Mouse (Mus musculus) midbrain, embryonic 14.5 days (tissue): Measurements from ENCODE around the gene Cfdp1. TPM values are rescaled to one million over a fixed set of nuclear protein-coding genes. Genes with fewer than 3 reads are reported as not detected.

Source experiments
- ATAC-seq: fragments of 200-750 bp; cut with Nextera tagmentation; 2 replicates; pipeline ENCODE4 v1.8.0; 2017; ENCODE audit warnings: moderate number of reproducible peaks, moderate library complexity; ENCODE audit not compliant: low FRiP score, low TSS enrichment
- DNase-seq: peaks from one replicate; pipeline ENCODE4 v3.0.0-alpha.2; 2015
- H3K27ac ChIP-seq: fragments of 300-500 bp; sonication (generic); replicated peaks from 2 replicates; pipeline ENCODE4 v1.5.1; 2014; ENCODE audit warnings: mild to moderate bottlenecking, low read depth, low read length, moderate library complexity
- H3K27me3 ChIP-seq: fragments of 300-500 bp; sonication (generic); 2 replicates; pipeline ENCODE4 v1.6.1; 2014; ENCODE audit warnings: low read length, control low read depth, mixed read lengths; ENCODE audit not compliant: control insufficient read depth, insufficient read depth
- H3K36me3 ChIP-seq: fragments of 300-500 bp; sonication (generic); 2 replicates; pipeline ENCODE4 v1.6.1; 2014; ENCODE audit warnings: low read length, control low read depth; ENCODE audit not compliant: control insufficient read depth, insufficient read depth
- H3K4me1 ChIP-seq: fragments of 300-500 bp; sonication (generic); 2 replicates; pipeline ENCODE4 v1.6.1; 2014; ENCODE audit warnings: mild to moderate bottlenecking, antibody characterized with exemption, low read length, control low read depth; ENCODE audit not compliant: control insufficient read depth, insufficient read depth
- H3K4me2 ChIP-seq: fragments of 300-500 bp; sonication (generic); 2 replicates; pipeline ENCODE4 v1.6.1; 2014; ENCODE audit warnings: mild to moderate bottlenecking, low read length, moderate library complexity
- H3K4me3 ChIP-seq: fragments of 300-500 bp; sonication (generic); replicated peaks from 2 replicates; pipeline ENCODE4 v1.5.1; 2014; ENCODE audit warnings: low read depth, low read length
- H3K9ac ChIP-seq: fragments of 300-500 bp; sonication (generic); replicated peaks from 2 replicates; pipeline ENCODE4 v1.6.1; 2014; ENCODE audit warnings: mild to moderate bottlenecking, low read length, moderate library complexity
- H3K9me3 ChIP-seq: fragments of 300-500 bp; sonication (generic); 2 replicates; pipeline ENCODE4 v1.6.1; 2016; ENCODE audit warnings: low read length, control low read depth, mixed read lengths; ENCODE audit not compliant: control insufficient read depth
- WGBS: fragments of 180-500 bp; shearing (Covaris S2); extraction: QIAGEN DNeasy Blood & Tissue Kit; methylation state at CpG from one replicate; pipeline ENCODE4 v1.1.7; 2014; 5-methylcytosine and 5-hydroxymethylcytosine counted together
- polyA plus RNA-seq: library from polyadenylated mRNA; unstranded; fragments of >200 nt; fragmentation: Nextera tagmentation; extraction: Ambion mirVana; gene quantifications from 2 replicates; pipeline ENCODE4 v1.2.1, GENCODE M21; 2014

Cfdp1 gene
- 167 and 184 TPM in 2 replicates for polyA plus RNA-seq

GRCm38 (mm10) chr8:111853861-111854501 lies at the start of gene Cfdp1:
Gene Cfdp1, minus strand, starts transcription at chr8:111854291.
- DNase-seq (peak; percentile 98), ATAC-seq (peak; percentile 100)
- Histone ChIP-seq H3K36me3 (no peaks in the 10 kb centered on the region), H3K9ac (peak within 1 kb of the TSS; percentile 77), H3K4me2 (peak within 1 kb of the TSS; percentile 77), H3K27ac (peak within 1 kb of the TSS; percentile 45; the same call in 1 of the 2 replicates), H3K4me1 (peaks cover 7% of the 10 kb centered on the region; the same call in 1 of the 2 replicates), H3K27me3 (no peaks in the 10 kb centered on the region), H3K4me3 (peak within 1 kb of the TSS; percentile 96), H3K9me3 (no peaks in the 10 kb centered on the region)
- WGBS: under 1% methylated on average over 53 of the region's 53 CpGs

DNA sequence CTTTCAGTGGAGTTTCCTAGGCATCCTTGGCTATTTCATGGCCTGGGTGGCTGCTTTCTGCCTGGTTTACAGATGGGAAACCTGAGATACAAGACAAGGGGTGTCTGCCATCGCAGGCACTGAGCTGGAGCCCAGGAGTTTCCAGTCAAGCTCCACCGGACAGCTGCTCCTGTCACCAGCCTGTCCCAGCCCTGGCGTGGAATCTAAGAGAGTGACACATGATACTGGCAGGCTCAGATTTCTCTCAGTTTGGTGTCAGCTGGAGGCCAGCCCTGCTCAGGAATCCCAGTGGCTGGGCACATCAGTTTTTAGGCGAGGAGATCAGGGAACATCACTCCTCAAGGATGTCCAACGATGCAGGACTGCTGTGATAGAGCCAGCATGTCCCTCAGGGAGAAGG lies 48.0 kb upstream of the Cfdp1 start:
- Histone ChIP-seq H3K4me3 (no peak overlapping the region), H3K4me1 (no peaks in the 10 kb centered on the region), H3K9ac (no peak overlapping the region), H3K9me3 (no peaks in the 10 kb centered on the region), H3K27ac (no peak overlapping the region), H3K36me3 (no peaks in the 10 kb centered on the region), H3K27me3 (no peaks in the 10 kb centered on the region), H3K4me2 (no peak overlapping the region)
- DNase-seq (no peak), ATAC-seq (no peak)
- WGBS: 41% methylated on average over 5 of the region's 5 CpGs

DNA sequence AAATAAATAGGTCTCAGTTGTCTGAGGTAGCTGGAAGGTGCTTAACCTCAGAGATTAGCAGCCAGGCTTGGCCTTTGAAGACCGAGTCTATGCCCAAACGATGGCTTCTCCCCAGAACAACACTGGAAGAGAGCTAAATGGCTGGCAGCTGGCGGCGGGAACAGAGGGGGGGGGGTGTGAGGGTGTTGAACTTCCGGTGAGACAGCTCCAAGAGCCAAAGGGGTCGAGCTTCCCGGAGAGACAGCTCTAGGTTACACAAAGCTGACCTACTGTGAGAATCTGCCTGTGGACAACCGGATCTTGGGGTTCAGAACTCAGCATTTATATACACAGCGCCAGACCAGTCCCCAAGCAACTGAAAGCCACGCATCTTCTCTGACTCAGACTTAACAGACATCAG lies 44.5 kb upstream of the Cfdp1 start:
- 43% methylated on average over 10 of the region's 10 CpGs for WGBS
- ATAC-seq (no peak), DNase-seq (no peak)
- H3K9ac ChIP-seq: no peak overlapping the region
- no peak overlapping the region for H3K4me2 ChIP-seq
- H3K4me1 ChIP-seq: no peaks in the 10 kb centered on the region
- H3K4me3 ChIP-seq: no peak overlapping the region
- H3K36me3 ChIP-seq: no peaks in the 10 kb centered on the region
- no peaks in the 10 kb centered on the region for H3K27me3 ChIP-seq
- H3K27ac ChIP-seq: no peak overlapping the region
- H3K9me3 ChIP-seq: no peaks in the 10 kb centered on the region

DNA sequence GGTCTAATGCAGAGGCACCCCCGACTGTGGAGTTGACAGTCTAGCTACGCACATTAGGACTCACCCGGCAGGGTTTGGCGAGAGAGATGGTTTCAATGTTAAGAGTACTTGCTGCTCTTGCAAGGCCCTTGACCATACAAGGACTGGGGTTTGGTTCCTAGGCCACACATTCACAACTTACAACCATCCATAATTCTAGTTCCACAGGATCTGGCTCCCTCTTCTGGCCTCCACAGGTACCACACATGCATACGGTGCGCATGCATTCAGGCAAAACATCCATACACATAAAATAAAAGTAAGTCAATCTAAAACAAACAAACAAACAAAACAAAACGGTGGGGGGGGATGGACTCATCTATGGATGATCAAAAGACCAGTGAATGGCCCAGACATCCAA lies 40.9 kb upstream of the Cfdp1 start:
- no peak for DNase-seq
- no peak for ATAC-seq
- Histone ChIP-seq H3K4me2 (no peak overlapping the region), H3K27me3 (peaks cover 14% of the 10 kb centered on the region), H3K4me1 (no peaks in the 10 kb centered on the region), H3K9ac (no peak overlapping the region), H3K4me3 (no peak overlapping the region), H3K36me3 (no peaks in the 10 kb centered on the region), H3K27ac (no peak overlapping the region), H3K9me3 (no peaks in the 10 kb centered on the region)
- WGBS: 90% methylated on average over 7 of the region's 7 CpGs

- H3K9ac ChIP-seq: no peak overlapping the region
- H3K27ac ChIP-seq: no peak overlapping the region
- no peaks in the 10 kb centered on the region for H3K36me3 ChIP-seq
- DNase-seq (no peak), ATAC-seq (no peak)
- peaks cover 26% of the 10 kb centered on the region for H3K27me3 ChIP-seq
- no peaks in the 10 kb centered on the region for H3K4me1 ChIP-seq
- H3K4me3 ChIP-seq: no peak overlapping the region
- no peak overlapping the region for H3K4me2 ChIP-seq
- 69% methylated on average over 5 of the region's 5 CpGs for WGBS
- H3K9me3 ChIP-seq: no peaks in the 10 kb centered on the region
Observed at GRCm38 (mm10) chr8:111892615-111893014, 38.5 kb upstream of the Cfdp1 start.

DNA sequence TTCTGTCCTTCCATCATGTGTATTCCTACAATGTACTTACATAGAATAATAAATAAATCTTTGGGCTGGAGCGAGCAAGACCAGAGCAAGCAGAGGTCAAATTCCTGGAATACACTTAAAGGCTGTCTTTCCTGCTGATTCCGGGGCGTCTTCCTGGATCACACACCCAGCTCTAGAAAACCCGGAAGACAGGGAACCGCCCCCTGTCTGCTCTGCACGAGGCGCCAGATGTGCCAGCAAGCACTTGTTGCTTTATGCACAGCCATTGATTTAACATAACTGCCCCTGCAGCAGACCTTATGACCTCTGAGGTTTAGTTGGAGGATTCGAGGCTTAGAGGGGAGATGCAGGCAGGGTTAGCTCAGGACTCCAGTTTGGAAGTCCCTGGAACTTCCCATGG lies 37.9 kb upstream of the Cfdp1 start:
- Histone ChIP-seq H3K9me3 (no peaks in the 10 kb centered on the region), H3K9ac (no peak overlapping the region), H3K4me1 (no peaks in the 10 kb centered on the region), H3K4me2 (no peak overlapping the region), H3K27ac (no peak overlapping the region), H3K4me3 (no peak overlapping the region), H3K27me3 (peaks cover 26% of the 10 kb centered on the region), H3K36me3 (no peaks in the 10 kb centered on the region)
- DNase-seq (no peak), ATAC-seq (no peak)
- 51% methylated on average over 8 of the region's 8 CpGs for WGBS

DNA sequence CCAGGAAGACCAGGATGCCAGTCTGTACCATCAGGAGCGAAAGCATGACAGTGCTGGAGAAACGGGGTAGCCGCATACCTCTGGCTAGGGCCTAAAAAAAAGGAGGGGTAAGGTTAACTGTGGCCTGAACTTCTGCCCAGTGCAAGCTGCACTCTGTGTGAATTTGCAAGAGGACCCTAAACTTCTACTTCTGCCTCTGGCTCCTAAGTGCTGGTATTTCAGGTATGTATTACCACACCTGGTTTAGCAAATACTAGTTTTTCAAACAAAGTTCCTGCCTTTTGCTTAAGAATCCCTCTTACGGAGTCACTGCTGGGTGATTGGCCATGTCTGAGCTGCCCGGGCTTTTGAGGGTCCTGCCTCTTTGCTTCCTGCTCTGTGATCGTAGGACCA lies 36.8 kb upstream of the Cfdp1 start:
- H3K27me3 ChIP-seq: peaks cover 26% of the 10 kb centered on the region
- H3K9ac ChIP-seq: no peak overlapping the region
- H3K4me2 ChIP-seq: no peak overlapping the region
- DNase-seq: no peak
- no peaks in the 10 kb centered on the region for H3K4me1 ChIP-seq
- H3K9me3 ChIP-seq: no peaks in the 10 kb centered on the region
- no peaks in the 10 kb centered on the region for H3K36me3 ChIP-seq
- no peak for ATAC-seq
- no peak overlapping the region for H3K27ac ChIP-seq
- H3K4me3 ChIP-seq: no peak overlapping the region
- 55% methylated on average over 6 of the region's 6 CpGs for WGBS

DNA sequence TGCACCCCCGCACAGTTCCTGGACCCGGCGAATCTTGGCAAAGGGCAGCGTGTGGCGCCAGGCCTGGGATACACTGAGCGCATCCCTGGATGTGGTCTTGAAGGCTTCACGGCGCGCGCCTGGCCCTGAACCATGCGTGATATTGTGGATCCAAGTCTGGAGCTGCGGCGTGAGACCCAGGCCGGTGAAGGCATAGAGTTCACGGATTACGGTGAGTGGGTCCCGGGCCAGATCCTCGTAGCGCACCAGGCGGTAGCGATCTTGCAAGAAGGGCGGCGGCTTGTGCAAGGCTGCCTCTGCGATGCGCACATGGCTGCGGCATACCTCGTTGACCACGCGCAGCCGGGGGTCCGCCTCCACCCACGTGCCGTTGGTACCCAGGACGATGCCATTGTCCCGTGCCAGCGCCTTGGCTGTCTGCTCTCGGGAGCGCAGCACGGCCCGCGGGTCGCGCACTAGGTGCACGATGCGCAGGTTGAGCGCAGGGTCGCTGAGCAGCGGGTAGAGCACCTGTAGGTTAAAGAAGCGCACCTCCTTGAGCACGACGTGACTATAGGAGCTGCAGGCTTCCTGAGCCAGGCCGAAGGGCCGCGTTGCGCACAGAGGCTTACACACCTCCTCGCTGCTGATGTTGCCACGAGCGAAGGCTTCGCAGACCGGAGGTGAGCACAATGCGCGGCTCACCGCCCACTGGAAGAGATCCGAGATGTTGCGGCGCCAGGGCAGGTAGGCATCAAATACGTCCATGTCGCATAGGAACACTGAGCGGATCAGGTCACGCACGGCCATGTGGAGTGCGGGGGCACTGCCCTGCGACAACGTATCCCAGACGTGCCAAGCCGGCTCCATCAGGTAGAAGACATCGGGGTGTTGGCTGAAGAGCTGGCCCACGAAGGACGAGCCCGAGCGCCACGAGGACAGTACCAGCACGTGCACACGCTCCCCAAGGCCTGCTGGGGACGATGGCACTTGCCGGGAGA lies 36.1 kb upstream of the Cfdp1 start:
- Histone ChIP-seq H3K9ac (0 out of 2 replicates have a peak overlapping the region, but pooled peaks have one; percentile 24), H3K4me3 (peak overlapping the region; percentile 28), H3K9me3 (no peaks in the 10 kb centered on the region), H3K4me2 (peak overlapping the region; percentile 47), H3K27me3 (peaks cover 26% of the 10 kb centered on the region), H3K36me3 (no peaks in the 10 kb centered on the region), H3K27ac (no peak overlapping the region), H3K4me1 (no peaks in the 10 kb centered on the region)
- WGBS: 11% methylated on average over 86 of the region's 86 CpGs
- ATAC-seq (no peak), DNase-seq (peak; percentile 14)
